Mouse (Mus musculus): ENCODE data around the gene Mast2.

Gene Mast2

DNA sequence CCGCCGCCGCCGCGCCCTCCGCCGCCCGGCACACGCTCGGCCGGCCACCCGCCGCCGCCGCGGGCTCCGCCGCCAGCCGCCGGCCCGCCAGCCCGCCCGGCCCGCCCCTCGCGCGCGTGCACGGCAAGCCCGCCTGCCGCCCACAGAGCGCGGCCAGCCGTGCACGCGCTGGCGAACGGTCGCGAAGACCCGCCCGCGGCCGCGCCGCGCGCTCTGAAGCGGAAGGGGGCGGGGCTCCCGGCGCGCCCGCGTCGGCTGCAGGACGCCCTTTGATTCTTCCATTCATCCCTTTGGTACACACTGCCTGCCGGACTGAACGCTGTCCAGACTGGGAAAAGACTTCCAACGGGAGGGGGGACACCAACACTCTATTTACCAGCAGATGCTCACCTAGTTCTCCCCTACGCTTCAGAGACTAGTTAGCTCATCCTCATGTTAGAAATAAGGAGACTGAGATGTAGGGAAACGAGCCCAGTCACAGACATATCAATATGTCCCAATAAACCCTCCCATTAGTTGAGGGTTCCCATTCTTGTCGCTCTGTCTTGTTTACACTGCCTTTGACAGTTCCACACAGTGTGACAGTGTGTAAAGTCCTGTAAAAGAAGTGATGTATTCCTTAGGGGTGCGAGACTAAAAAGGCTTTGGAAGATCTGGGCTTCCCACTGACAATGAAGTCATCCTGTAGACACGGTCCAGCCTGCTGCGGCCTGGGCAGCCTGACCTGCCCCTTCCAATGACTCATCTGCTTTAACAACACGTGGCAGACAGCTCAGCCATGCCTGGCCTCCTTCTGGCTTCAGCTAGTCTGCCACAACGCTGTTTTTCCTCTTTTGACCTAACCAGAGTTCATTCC, at the start of gene Mast2:
Gene Mast2, minus strand, starts transcription at position 58 of the 856 bp plus-strand sequence.
- DNase-seq (ENCODE audit: low read depth, low spot score), result peak; percentile 95

- peak; percentile 98 for DNase-seq (ENCODE audit: low read depth, low spot score)
Observed at GRCm38 (mm10) chr4:116507425-116508218, 43.6 kb upstream of the Mast2 start, which contains the start of gene Ipp. Ipp (plus strand) TSS chr4:116507549.

DNA sequence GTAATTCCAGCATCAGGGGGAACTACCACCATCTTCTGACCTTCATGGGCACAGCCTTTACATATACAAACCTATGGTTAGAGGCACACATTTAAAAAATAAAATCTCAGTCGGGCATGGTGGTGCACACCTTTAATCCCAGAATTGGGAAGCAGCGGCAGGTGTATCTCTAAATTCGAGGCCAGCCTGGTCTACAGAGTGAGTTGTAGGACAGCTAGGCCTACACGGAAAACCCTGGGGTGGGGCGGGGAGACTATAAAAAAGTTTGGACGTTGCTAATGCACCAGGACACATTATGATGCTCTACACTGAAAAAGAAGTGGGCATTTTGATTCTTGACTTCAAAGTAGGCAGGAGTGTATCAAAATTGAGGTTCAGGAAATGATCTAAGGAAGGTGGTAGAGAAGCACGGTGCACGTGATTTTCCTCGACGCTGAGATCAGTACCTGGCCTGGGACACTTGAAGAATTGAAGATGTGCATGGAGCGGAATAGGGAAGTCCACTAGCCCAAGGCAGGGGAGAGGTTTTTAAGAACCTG, 43.0 kb upstream of the Mast2 start:
- no peak for DNase-seq (ENCODE audit: low read depth, low spot score)

- no peak for DNase-seq (ENCODE audit: low read depth, low spot score)
Observed at GRCm38 (mm10) chr4:116499978-116500377, 36.0 kb upstream of the Mast2 start.

- no peak for DNase-seq (ENCODE audit: low read depth, low spot score)
Observed at GRCm38 (mm10) chr4:116493646-116494045, 29.7 kb upstream of the Mast2 start.

GRCm38 (mm10) chr4:116492460-116492859, 28.5 kb upstream of the Mast2 start:
- no peak for DNase-seq (ENCODE audit: low read depth, low spot score)

- peak; percentile 28 for DNase-seq (ENCODE audit: low read depth, low spot score)
Observed at GRCm38 (mm10) chr4:116491886-116492285, 27.9 kb upstream of the Mast2 start.

DNA sequence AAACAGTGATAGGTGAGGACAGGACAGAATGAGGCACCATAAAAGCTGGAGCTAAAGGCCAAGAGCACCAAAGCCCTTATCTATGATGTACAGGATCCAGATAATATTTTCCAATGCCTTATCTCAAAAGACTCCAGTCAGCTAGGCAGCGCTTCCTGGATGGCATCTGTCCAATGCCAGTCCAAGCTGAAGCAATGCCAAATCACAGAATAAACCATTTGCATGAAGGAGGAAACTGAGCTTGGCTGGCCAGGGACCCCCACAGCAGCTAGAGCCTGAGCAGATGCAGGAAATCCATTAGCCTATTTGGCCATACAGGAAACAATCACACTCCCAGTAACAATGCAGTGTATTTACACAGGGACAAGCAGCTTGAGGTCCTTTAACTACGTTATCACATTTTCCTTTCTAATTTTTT, 27.1 kb upstream of the Mast2 start:
- DNase-seq (ENCODE audit: low read depth, low spot score), result peak; percentile 9

DNA sequence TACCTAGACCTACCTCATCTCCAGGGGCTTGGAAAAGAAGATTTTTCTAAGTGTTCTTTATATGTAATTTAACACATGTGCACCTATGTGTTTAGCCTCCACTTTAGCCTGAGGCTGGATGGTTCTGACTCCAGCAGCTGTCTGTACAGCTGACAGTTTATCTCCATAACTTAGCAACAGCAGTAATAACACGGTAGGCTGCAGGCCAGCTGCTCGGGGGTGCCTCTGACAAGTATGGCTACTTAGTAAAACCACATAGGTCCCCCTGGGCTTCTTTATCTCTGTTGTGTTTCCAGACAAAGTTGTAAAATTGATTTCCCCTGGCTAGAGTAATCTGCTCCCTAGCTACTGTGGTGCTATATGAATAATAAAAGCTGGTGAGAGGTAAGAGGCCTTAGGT, 19.5 kb upstream of the Mast2 start:
- no peak for DNase-seq (ENCODE audit: low read depth, low spot score)

- no peak for DNase-seq (ENCODE audit: low read depth, low spot score)
Observed at GRCm38 (mm10) chr4:116481322-116481721, 17.3 kb upstream of the Mast2 start.

GRCm38 (mm10) chr4:116463231-116464125, 505 bp downstream of the Mast2 start:
- DNase-seq (ENCODE audit: low read depth, low spot score), result peak; percentile 26

GRCm38 (mm10) chr4:116461943-116462342, 2.0 kb downstream of the Mast2 start:
- DNase-seq (ENCODE audit: low read depth, low spot score), result no peak

DNA sequence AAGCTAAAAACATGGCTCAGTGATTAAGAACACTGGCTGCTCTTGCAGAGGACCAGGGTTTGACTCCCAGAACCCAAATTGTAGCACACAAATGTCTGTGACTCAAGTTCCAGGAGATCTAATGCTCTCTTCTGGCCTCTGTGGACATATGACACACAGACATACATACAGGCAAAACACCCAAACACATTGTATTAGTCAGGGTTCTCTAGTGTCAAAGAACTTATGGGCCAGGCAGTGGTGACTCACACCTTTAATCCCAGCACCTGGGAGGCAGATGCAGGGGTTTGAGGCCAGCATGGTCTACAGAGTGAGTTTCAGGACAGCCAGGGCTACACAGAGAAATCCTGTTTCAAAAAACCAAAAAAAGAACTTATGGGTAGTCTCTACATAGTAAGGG, 12.4 kb downstream of the Mast2 start:
- DNase-seq (ENCODE audit: low read depth, low spot score), result no peak

- DNase-seq (ENCODE audit: low read depth, low spot score), result no peak
Observed at GRCm38 (mm10) chr4:116449951-116450350, 14.0 kb downstream of the Mast2 start.

- DNase-seq (ENCODE audit: low read depth, low spot score), result peak; percentile 73
Observed at GRCm38 (mm10) chr4:116448673-116449072, 15.3 kb downstream of the Mast2 start.

DNA sequence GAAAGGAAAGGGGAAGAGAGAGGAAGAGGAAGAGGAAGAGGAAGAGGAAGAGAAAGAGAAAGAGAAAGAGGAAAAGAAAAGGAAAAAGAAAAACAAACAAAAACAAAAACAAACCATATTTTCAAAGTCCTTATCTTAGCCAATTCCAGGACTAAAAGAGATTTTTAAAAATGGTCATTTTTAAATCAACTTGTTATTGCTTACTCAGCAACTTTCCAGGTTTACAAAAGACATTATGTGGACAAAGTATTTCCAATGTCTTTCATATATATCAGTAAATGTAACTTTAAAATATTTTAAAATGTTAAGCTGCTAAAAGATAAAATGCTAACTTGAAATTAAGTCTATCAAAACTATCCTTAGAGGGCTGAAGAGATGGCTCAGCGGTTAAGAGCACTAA, 24.6 kb downstream of the Mast2 start:
- no peak for DNase-seq (ENCODE audit: low read depth, low spot score)

GRCm38 (mm10) chr4:116438561-116438960, 25.4 kb downstream of the Mast2 start:
- no peak for DNase-seq (ENCODE audit: low read depth, low spot score)

DNA sequence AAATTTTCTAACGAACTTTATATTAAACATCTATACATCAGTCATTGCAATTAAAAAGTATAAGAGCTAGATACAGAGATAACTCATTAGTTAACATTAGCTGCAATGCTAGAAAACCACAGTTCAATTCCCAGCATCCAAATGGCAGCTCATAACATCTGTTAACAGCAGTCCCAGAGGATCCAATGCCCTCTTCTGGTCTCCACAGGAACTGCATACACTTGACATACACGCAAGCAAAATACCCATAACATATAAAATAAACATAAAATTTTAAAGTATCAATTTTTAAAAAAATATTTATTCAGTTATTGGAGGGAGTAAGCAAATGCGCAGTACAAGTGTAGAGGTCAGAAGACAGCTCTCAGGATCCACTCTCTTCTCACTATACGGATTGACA, 28.4 kb downstream of the Mast2 start:
- DNase-seq (ENCODE audit: low read depth, low spot score), result no peak

GRCm38 (mm10) chr4:116422186-116422585, 41.8 kb downstream of the Mast2 start:
- DNase-seq (ENCODE audit: low read depth, low spot score), result no peak

DNA sequence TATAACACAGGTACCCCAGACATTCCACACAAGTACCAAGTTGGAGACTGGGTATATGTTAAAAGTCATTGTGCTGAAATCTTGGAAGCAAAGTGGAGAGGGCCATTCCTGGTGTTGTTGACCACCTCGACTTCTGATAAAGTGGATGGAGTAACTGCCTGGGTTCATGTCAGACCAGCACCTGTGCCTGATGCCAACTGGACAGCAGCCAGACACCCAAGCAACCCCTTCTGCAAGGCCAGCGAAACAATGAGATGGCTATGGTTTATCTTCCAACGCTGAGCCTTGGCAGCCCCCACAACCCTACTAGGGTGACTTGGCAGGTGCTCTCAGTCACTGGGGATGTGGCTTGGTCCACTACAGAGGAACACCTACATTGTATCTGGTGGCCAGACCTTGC, 42.8 kb downstream of the Mast2 start:
- DNase-seq (ENCODE audit: low read depth, low spot score), result no peak

DNA sequence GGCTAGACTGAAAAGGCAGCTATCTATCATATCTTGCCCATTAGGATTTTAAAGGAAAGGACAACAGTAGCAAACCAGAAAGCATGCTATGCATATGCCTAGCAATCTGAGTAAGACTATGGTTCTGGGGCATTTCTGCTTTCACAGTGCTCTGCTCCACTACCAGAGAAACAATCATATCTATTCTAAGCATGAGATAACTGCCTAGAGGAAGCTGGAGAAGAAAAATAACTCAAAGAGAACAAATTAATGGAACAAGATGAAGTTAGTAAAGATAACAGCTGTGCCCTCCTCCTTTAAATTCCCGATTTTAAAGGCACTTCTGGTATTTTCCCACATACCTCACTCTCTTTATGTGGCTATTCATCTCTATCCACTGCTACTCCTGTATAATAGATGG, 51.0 kb downstream of the Mast2 start:
- DNase-seq (ENCODE audit: low read depth, low spot score), result no peak

All from brain, adult 2 months (tissue).